Mouse (Mus musculus) kidney, embryonic 15.5 days (tissue): ENCODE measurements around the gene Ppp2r1b. TPM values are rescaled to one million over a fixed set of nuclear protein-coding genes. Genes with fewer than 3 reads are reported as not detected.

ENCODE experiments used
- ATAC-seq: fragments of 200-750 bp; cut with Nextera tagmentation; replicated peaks from 2 replicates; pipeline ENCODE4 v1.8.0; 2017; ENCODE audit warnings: moderate TSS enrichment; ENCODE audit not compliant: low FRiP score
- H3K27ac ChIP-seq: fragments of 300-500 bp; sonication (generic); 2 replicates; pipeline ENCODE4 v1.5.1; 2015; ENCODE audit warnings: mild to moderate bottlenecking, inconsistent platforms
- H3K27me3 ChIP-seq: fragments of 300-500 bp; sonication (generic); 2 replicates; pipeline ENCODE4 v1.6.1; 2015; ENCODE audit warnings: inconsistent platforms
- H3K36me3 ChIP-seq: fragments of 300-500 bp; sonication (generic); 2 replicates; pipeline ENCODE4 v1.6.1; 2015; ENCODE audit warnings: inconsistent platforms
- H3K4me1 ChIP-seq: fragments of 300-500 bp; sonication (generic); 2 replicates; pipeline ENCODE4 v1.6.1; 2015; ENCODE audit warnings: inconsistent platforms
- H3K4me2 ChIP-seq: fragments of 300-500 bp; sonication (generic); 2 replicates; pipeline ENCODE4 v1.6.1; 2015; ENCODE audit warnings: moderate library complexity, mild to moderate bottlenecking, inconsistent platforms
- H3K4me3 ChIP-seq: fragments of 300-500 bp; sonication (generic); replicated peaks from 2 replicates; pipeline ENCODE4 v1.5.1; 2015; ENCODE audit warnings: mild to moderate bottlenecking, inconsistent platforms
- H3K9ac ChIP-seq: fragments of 300-500 bp; sonication (generic); 2 replicates; pipeline ENCODE4 v1.6.1; 2015; ENCODE audit warnings: mild to moderate bottlenecking, inconsistent platforms
- H3K9me3 ChIP-seq: fragments of 300-500 bp; sonication (generic); replicated peaks from 2 replicates; pipeline ENCODE4 v1.6.1; 2016; ENCODE audit warnings: inconsistent platforms
- WGBS: fragments of 180-500 bp; shearing (Covaris S2); methylation state at CpG from one replicate; pipeline ENCODE4 v1.1.7; 2015; ENCODE audit warnings: mixed read lengths; 5-methylcytosine and 5-hydroxymethylcytosine counted together
- polyA plus RNA-seq: library from polyadenylated mRNA; unstranded; fragments of >200 nt; fragmentation: Nextera tagmentation; extraction: Ambion mirVana; gene quantifications from 2 replicates; pipeline ENCODE4 v1.2.1, GENCODE M21; 2015

Ppp2r1b gene
- polyA plus RNA-seq, 1 experiment from 2014 or later = 75.6 TPM

GRCm38 (mm10) chr9:50900026-50900920 is 55.2 kb downstream of the Ppp2r1b start:
- ATAC-seq = no peak

DNA sequence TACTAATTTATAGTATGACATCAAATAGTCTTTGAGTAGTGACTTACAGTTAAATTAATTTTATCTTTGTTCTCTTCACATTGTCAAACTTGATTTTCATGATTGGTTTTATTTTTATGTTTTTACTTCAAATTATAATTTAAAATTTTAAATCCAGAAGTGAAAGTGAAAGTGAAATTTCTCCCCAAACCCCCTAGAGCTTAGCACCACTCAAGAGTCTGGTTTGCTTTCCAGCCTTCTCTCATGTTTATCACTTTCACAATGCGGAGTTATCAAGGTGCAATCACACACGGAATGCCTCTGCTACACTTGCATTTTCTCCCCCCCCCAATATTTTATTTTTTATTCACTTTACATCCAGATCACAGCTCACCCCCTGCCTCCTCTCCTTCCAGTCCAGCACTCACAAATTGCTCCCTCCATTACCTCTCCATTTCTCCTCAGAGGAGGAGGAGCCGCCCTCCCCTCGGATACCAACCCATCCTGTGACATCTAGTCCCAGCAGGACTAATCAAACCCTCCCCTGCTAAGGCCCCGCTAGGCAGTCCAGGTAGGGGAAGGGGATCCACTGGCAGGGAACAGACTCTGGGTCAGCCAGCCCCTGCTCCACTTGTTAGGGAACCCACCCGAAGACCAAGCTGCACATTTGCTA is 59.2 kb downstream of the Ppp2r1b start:
- Histone ChIP-seq H3K36me3 (peaks cover 7% of the 10 kb centered on the region; the same call in 1 of the 2 replicates), H3K9me3 (no peaks in the 10 kb centered on the region), H3K27me3 (no peaks in the 10 kb centered on the region), H3K4me2 (no peak overlapping the region), H3K4me3 (no peak overlapping the region), H3K27ac (no peak overlapping the region), H3K4me1 (no peaks in the 10 kb centered on the region), H3K9ac (no peak overlapping the region)
- ATAC-seq = no peak
- 76% methylated on average over 6 of the region's 6 CpGs for WGBS

More at GRCm38 (mm10) chr9:50900026-50900920, 55.2 kb downstream of the Ppp2r1b start:
- Histone ChIP-seq H3K9me3 (no peaks in the 10 kb centered on the region), H3K4me1 (no peaks in the 10 kb centered on the region), H3K4me3 (no peak overlapping the region), H3K27me3 (no peaks in the 10 kb centered on the region), H3K9ac (no peak overlapping the region), H3K4me2 (no peak overlapping the region), H3K36me3 (peaks cover 43% of the 10 kb centered on the region), H3K27ac (no peak overlapping the region)
- 71% methylated on average over 7 of the region's 7 CpGs for WGBS

GRCm38 (mm10) chr9:50905321-50905720 is 60.2 kb downstream of the Ppp2r1b start:
- Histone ChIP-seq H3K4me2 (no peak overlapping the region), H3K36me3 (0 out of 2 replicates have a peak, but pooled peaks cover 5% of the 10 kb centered on the region), H3K9me3 (no peaks in the 10 kb centered on the region), H3K27me3 (no peaks in the 10 kb centered on the region), H3K4me1 (no peaks in the 10 kb centered on the region), H3K4me3 (no peak overlapping the region), H3K27ac (no peak overlapping the region), H3K9ac (no peak overlapping the region)
- WGBS = 68% methylated on average over 3 of the region's 3 CpGs
- no peak for ATAC-seq

- no peak overlapping the region for H3K9ac ChIP-seq
- no peak for ATAC-seq
- 78% methylated on average over 7 of the region's 7 CpGs for WGBS
- no peaks in the 10 kb centered on the region for H3K9me3 ChIP-seq
- no peaks in the 10 kb centered on the region for H3K27me3 ChIP-seq
- H3K4me3 ChIP-seq = no peak overlapping the region
- H3K4me1 ChIP-seq = no peaks in the 10 kb centered on the region
- no peak overlapping the region for H3K4me2 ChIP-seq
- no peak overlapping the region for H3K27ac ChIP-seq
- H3K36me3 ChIP-seq = peaks cover 22% of the 10 kb centered on the region
Observed at GRCm38 (mm10) chr9:50911861-50912515, 66.9 kb downstream of the Ppp2r1b start.

DNA sequence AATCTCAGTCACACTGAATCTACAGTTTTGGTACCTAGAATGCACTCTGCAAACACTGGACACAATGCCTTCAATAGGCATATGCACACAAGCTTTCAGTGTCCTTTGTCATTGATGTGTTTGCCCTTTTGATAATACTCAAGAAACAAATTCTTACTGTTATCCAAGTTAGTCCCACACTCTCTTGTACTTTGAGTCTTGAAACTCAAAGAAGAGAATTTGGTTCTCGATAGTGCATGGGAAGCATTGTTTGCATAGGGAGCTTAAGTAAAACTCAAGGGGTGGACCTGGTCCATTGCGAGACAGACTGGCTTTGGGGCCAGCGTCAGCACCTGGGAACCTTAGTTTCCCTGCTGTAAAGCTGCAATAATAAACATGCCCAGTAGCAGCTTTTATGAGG is 73.0 kb downstream of the Ppp2r1b start:
- Histone ChIP-seq H3K27ac (no peak overlapping the region), H3K9me3 (no peaks in the 10 kb centered on the region), H3K9ac (no peak overlapping the region), H3K27me3 (no peaks in the 10 kb centered on the region), H3K36me3 (peaks cover 5% of the 10 kb centered on the region; the same call in 1 of the 2 replicates), H3K4me3 (no peak overlapping the region), H3K4me2 (no peak overlapping the region), H3K4me1 (no peaks in the 10 kb centered on the region)
- no peak for ATAC-seq
- WGBS = 70% methylated on average over 3 of the region's 3 CpGs

GRCm38 (mm10) chr9:50919554-50919953 is 74.5 kb downstream of the Ppp2r1b start:
- H3K4me2 ChIP-seq = no peak overlapping the region
- H3K4me3 ChIP-seq = no peak overlapping the region
- no peaks in the 10 kb centered on the region for H3K9me3 ChIP-seq
- H3K27me3 ChIP-seq = no peaks in the 10 kb centered on the region
- ATAC-seq = no peak
- H3K36me3 ChIP-seq = peaks cover 5% of the 10 kb centered on the region; the same call in 1 of the 2 replicates
- no peak overlapping the region for H3K27ac ChIP-seq
- 96% methylated on average over 2 of the region's 2 CpGs for WGBS
- H3K9ac ChIP-seq = no peak overlapping the region
- H3K4me1 ChIP-seq = no peaks in the 10 kb centered on the region

DNA sequence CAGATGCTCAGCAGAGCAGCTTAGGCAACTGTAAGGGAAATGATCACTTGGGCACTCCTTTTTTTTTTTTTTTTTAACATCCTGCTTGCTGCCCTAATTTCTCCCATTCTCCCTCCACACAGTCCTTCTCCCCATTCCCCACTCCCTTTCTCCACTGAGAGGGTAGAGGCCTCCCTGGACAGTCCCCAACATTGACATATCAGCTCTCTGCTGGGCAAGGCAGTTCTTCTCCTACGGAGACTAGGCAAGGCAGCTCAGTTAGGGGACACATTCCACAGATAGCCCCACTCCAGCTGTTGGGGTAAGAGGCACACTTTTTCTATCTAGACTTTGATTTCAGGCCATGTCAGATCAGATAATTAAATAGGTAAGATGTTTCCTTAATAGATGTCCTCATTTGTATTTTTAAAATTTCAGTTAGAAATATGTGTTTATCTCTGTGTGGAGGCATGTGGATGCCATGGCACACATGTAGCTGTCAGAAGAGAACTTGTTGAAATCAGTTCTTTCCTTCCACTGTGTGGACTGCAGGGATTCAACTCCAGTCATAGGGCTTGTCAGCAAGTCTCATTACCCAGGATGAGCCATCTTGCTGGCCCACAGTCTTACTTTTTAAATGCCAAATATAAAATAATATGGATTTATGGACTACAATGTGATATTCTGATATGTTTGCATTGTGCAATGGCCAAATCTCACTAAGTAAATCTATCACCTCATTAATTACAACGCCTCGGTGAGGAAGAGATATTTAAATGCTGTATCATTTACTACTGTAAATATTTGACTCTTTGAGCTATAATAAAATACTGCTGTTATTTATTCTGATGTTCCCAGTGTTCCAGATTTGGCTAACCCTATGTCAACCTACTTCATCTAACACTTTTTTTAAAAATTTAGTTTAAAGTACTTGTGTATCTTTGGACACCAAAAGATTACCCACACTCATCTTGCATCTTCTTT is 76.1 kb downstream of the Ppp2r1b start:
- H3K27ac ChIP-seq = no peak overlapping the region
- ATAC-seq = no peak
- 72% methylated on average over 3 of the region's 3 CpGs for WGBS
- H3K9me3 ChIP-seq = no peaks in the 10 kb centered on the region
- H3K4me3 ChIP-seq = no peak overlapping the region
- no peaks in the 10 kb centered on the region for H3K36me3 ChIP-seq
- H3K27me3 ChIP-seq = no peaks in the 10 kb centered on the region
- H3K9ac ChIP-seq = no peak overlapping the region
- H3K4me1 ChIP-seq = no peaks in the 10 kb centered on the region
- no peak overlapping the region for H3K4me2 ChIP-seq

DNA sequence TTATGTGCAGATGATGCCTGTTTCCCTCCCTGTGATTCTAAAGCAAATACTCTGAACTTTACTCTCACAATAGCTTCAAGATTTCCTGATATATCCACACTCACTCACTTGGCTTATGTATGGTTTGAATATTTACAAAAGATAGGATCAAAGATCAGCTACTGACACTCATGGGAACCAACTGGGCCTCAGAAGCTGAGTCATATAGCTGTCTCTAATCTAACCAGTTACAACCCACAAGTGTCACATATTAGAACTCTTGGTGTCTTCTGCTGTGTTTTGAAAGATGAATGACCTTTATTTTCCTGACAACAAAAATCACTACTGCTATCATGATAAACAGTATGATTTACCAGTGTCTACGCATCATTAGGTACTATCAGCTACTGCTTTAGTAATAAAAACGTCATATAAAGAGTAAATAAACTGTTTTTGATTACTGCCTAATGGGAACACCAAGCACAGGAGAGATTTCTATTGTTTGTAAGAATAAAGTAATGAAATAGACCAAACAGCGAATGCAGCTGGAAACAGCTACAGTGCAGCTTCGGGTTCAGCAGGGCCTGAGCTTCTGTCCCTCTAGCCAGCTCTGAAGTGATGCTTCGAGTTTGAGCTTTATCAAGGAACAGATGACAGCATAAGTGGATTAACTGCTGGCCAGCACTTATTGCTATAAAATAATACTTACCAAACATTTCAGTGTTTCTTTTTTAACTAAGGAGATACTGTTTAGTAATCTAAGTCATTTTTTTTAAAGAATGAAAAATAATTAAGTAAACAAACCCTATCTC is 77.5 kb downstream of the Ppp2r1b start:
- Histone ChIP-seq H3K4me2 (no peak overlapping the region), H3K4me1 (no peaks in the 10 kb centered on the region), H3K4me3 (no peak overlapping the region), H3K27me3 (no peaks in the 10 kb centered on the region), H3K27ac (no peak overlapping the region), H3K9me3 (no peaks in the 10 kb centered on the region), H3K9ac (no peak overlapping the region), H3K36me3 (no peaks in the 10 kb centered on the region)
- WGBS = 81% methylated on average over 5 of the region's 5 CpGs
- no peak for ATAC-seq

DNA sequence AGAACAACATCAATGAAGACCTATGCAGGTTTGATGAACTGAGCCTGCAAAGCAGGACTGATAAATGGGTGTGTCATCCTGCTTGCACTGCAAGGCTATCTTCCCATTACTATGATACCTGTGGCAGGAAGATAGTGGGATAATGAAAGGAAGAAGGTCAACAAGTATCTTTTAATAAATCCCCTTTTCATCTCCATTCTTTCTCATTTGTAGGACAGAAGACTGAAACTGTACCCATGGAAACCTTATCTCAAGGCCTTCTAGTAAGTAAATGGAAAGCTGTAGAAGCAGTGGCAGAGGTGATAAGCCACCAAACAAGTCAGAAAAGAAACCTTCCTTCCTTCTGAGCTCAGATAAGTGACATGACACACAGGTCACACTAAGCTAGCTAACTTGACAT is 79.4 kb downstream of the Ppp2r1b start:
- no peak overlapping the region for H3K4me2 ChIP-seq
- no peak for ATAC-seq
- H3K4me1 ChIP-seq = no peaks in the 10 kb centered on the region
- H3K9me3 ChIP-seq = no peaks in the 10 kb centered on the region
- 0 out of 2 replicates have a peak, but pooled peaks cover under 1% of the 10 kb centered on the region for H3K36me3 ChIP-seq
- no peaks in the 10 kb centered on the region for H3K27me3 ChIP-seq
- no peak overlapping the region for H3K27ac ChIP-seq
- no peak overlapping the region for H3K9ac ChIP-seq
- no peak overlapping the region for H3K4me3 ChIP-seq

DNA sequence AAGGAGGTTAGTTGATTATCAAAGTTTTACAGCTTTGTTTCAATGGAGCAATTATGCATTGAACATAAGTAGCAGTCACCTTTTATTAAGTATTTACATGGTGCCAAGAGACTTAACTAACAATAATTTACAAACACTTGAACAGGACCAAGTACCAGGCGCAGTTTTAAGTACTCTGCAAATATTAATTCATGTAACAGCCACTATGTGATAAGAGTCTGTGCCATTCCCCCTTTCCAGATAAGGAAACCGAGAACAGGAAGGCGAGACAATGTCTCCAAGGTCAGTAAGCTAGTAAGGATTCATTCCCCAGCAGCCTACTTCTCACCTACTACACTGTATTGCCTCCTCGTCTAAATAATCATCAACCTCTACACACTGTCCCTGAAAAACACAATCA is 80.7 kb downstream of the Ppp2r1b start:
- Histone ChIP-seq H3K27me3 (no peaks in the 10 kb centered on the region), H3K4me3 (no peak overlapping the region), H3K9ac (no peak overlapping the region), H3K27ac (no peak overlapping the region), H3K36me3 (peaks cover 6% of the 10 kb centered on the region; the same call in 1 of the 2 replicates), H3K9me3 (no peaks in the 10 kb centered on the region), H3K4me2 (no peak overlapping the region), H3K4me1 (no peaks in the 10 kb centered on the region)
- ATAC-seq = no peak
- 88% methylated on average over 4 of the region's 4 CpGs for WGBS

- peaks cover 27% of the 10 kb centered on the region for H3K36me3 ChIP-seq
- no peak for ATAC-seq
- no peaks in the 10 kb centered on the region for H3K9me3 ChIP-seq
- H3K4me3 ChIP-seq = no peak overlapping the region
- no peak overlapping the region for H3K27ac ChIP-seq
- H3K4me2 ChIP-seq = no peak overlapping the region
- H3K9ac ChIP-seq = no peak overlapping the region
- H3K4me1 ChIP-seq = no peaks in the 10 kb centered on the region
- H3K27me3 ChIP-seq = no peaks in the 10 kb centered on the region
Observed at GRCm38 (mm10) chr9:50929986-50930385, 84.9 kb downstream of the Ppp2r1b start.
